Mouse (Mus musculus) naive thymus-derived CD4-positive, alpha-beta T cell, adult 2 months (primary cell): ENCODE data around the gene Rundc3a.

Experiments
- DNase-seq: peaks from one replicate; pipeline ENCODE4 v3.0.0-alpha.2; 2011; ENCODE audit warnings: low read depth

Rundc3a gene

DNA sequence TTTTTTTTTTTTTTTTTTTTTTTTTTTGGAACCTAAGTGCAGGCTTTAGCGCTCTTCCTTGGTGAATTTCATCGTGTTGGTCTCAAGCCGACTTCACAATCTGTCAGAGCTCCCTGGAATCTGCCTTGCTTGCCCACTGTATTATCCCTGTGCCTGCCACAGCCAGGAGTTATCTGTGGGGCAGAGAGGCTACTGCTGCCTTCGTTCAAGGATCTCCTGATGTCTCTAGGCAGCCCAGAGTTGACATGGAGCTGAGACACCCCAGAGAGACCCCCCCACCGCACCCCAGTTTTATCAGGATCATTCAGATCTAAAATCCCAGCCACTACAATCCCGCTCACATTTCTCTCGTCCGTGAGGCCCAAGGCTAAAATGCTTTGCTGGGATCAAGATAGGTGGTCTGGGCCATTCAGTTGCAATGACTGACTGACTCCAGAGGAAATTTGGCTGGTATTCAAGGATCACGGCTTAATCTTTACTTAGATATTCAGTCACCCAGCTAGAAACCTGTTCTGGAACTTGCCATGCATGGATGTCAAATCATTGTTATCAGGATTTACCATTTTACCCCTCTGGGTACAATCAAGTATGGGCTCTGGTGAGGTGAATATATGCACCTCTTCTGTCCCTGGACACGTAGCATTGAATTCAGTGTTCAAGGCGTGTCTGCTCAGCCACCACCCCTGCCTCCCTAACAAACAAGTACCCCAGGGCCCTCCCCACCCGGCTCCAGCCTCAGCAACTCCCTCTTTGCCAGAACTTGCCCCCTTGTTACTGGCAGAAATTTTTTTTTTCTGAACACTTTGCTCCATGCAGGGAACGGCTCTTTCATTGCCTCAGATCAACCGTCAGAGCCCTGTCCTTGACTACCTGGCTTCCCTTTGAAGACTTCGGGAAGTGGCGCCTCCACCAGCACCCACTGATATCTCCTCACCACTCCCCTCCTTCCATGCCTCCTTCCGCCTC, 56.1 kb downstream of the Rundc3a start:
- no peak for DNase-seq
